Mouse (Mus musculus): ENCODE data around the gene Ssx2ip. TPM values are rescaled to one million over a fixed set of nuclear protein-coding genes. Genes with fewer than 3 reads are reported as not detected.
A peak's percentile ranks its signal among the peaks of the same experiment; 100 is the strongest.

The Ssx2ip gene
- polyA plus RNA-seq, 1 experiment from 2014 or later = 23.2 TPM

- no peaks in the 10 kb centered on the region for H3K4me1 ChIP-seq
- H3K27me3 ChIP-seq = no peaks in the 10 kb centered on the region
- no peak for ATAC-seq (ENCODE audit: low FRiP score, low read depth)
- peaks cover 54% of the 10 kb centered on the region for H3K36me3 ChIP-seq
- H3K27ac ChIP-seq (replicated peaks) = no peak overlapping the region
- no peak overlapping the region for H3K4me3 ChIP-seq
- no peaks in the 10 kb centered on the region for H3K9me3 ChIP-seq
- no peak overlapping the region for H3K9ac ChIP-seq (replicated peaks)
- H3K4me2 ChIP-seq (replicated peaks) = no peak overlapping the region
- 87% methylated on average over 7 of the region's 7 CpGs for WGBS
Measured at GRCm38 (mm10) chr3:146440422-146440821, 36.0 kb downstream of the Ssx2ip start.

DNA sequence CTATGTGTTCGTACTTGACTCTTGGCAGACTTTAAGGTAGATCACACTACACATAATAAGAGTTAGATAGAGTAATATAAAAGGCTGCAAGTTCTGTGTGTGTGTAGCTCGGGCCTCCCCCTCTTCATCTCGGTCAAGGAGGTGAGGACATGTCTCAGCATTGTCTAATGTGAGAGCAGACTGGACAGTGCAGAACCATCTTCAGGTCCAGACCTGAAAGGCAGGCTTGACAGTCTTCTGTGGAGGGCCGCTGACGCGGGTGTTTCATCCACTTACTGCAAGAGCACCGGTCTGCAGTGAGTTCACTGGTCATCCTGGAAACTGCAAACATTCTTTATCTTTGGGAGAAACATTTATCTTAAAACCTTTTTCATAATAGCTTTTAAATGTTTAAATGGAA lies 38.0 kb downstream of the Ssx2ip start:
- WGBS = 90% methylated on average over 7 of the region's 7 CpGs
- Histone ChIP-seq H3K4me2 (replicated peaks) (no peak overlapping the region), H3K9ac (replicated peaks) (no peak overlapping the region), H3K27me3 (no peaks in the 10 kb centered on the region), H3K9me3 (0 out of 2 replicates have a peak, but pooled peaks cover 3% of the 10 kb centered on the region), H3K4me1 (no peaks in the 10 kb centered on the region), H3K36me3 (peaks cover 40% of the 10 kb centered on the region), H3K4me3 (no peak overlapping the region), H3K27ac (replicated peaks) (no peak overlapping the region)
- ATAC-seq (ENCODE audit: low FRiP score, low read depth) = no peak

GRCm38 (mm10) chr3:146442936-146443335 lies 38.5 kb downstream of the Ssx2ip start:
- WGBS = 89% methylated on average over 8 of the region's 8 CpGs
- H3K36me3 ChIP-seq = peaks cover 37% of the 10 kb centered on the region

GRCm38 (mm10) chr3:146443380-146443779 lies 38.9 kb downstream of the Ssx2ip start:
- 90% methylated on average over 7 of the region's 7 CpGs for WGBS
- Histone ChIP-seq H3K36me3 (peaks cover 32% of the 10 kb centered on the region), H3K27ac (replicated peaks) (no peak overlapping the region), H3K4me2 (replicated peaks) (no peak overlapping the region), H3K4me3 (no peak overlapping the region), H3K9ac (replicated peaks) (no peak overlapping the region), H3K9me3 (0 out of 2 replicates have a peak, but pooled peaks cover 3% of the 10 kb centered on the region), H3K27me3 (no peaks in the 10 kb centered on the region), H3K4me1 (no peaks in the 10 kb centered on the region)
- ATAC-seq (ENCODE audit: low FRiP score, low read depth) = no peak

More at GRCm38 (mm10) chr3:146442936-146443335, 38.5 kb downstream of the Ssx2ip start:
- ATAC-seq (ENCODE audit: low FRiP score, low read depth) = no peak
- H3K27me3 ChIP-seq = no peaks in the 10 kb centered on the region
- no peak overlapping the region for H3K27ac ChIP-seq (replicated peaks)
- no peaks in the 10 kb centered on the region for H3K4me1 ChIP-seq
- no peak overlapping the region for H3K9ac ChIP-seq (replicated peaks)
- H3K4me3 ChIP-seq = no peak overlapping the region
- H3K9me3 ChIP-seq = 0 out of 2 replicates have a peak, but pooled peaks cover 3% of the 10 kb centered on the region
- no peak overlapping the region for H3K4me2 ChIP-seq (replicated peaks)

DNA sequence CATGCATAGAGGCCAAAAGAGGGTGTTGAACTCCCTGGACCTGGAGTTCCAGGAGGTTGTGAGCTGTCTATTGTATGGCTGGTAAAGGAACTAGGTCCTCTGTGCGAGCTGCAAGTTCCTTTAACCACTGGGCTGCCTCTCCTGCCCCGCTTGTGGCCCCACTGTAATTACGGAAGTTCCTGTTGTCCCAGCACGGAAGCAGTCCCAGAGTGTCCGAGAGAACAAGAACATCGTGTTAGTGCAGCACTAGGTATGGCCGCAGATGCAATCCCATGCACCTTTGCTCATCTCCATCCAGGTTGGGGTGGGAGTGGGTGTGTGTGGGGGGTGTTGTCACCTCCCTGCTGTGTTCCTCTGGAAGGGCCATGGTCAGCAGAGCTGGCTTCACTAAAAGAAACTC lies 40.4 kb downstream of the Ssx2ip start:
- H3K9me3 ChIP-seq = 0 out of 2 replicates have a peak, but pooled peaks cover 3% of the 10 kb centered on the region
- ATAC-seq (ENCODE audit: low FRiP score, low read depth) = no peak
- H3K27ac ChIP-seq (replicated peaks) = no peak overlapping the region
- peaks cover 1% of the 10 kb centered on the region; the same call in 1 of the 2 replicates for H3K4me1 ChIP-seq
- H3K9ac ChIP-seq (replicated peaks) = no peak overlapping the region
- no peak overlapping the region for H3K4me3 ChIP-seq
- H3K4me2 ChIP-seq (replicated peaks) = no peak overlapping the region
- H3K36me3 ChIP-seq = peaks cover 26% of the 10 kb centered on the region
- no peaks in the 10 kb centered on the region for H3K27me3 ChIP-seq
- 92% methylated on average over 7 of the region's 7 CpGs for WGBS

GRCm38 (mm10) chr3:146447156-146447555 lies 42.7 kb downstream of the Ssx2ip start:
- Histone ChIP-seq H3K27ac (replicated peaks) (no peak overlapping the region), H3K4me2 (replicated peaks) (no peak overlapping the region), H3K27me3 (no peaks in the 10 kb centered on the region), H3K36me3 (peaks cover 16% of the 10 kb centered on the region), H3K9me3 (0 out of 2 replicates have a peak, but pooled peaks cover 3% of the 10 kb centered on the region), H3K4me3 (no peak overlapping the region), H3K4me1 (peaks cover 14% of the 10 kb centered on the region; the same call in 1 of the 2 replicates), H3K9ac (replicated peaks) (no peak overlapping the region)
- WGBS = 94% methylated on average over 5 of the region's 5 CpGs
- no peak for ATAC-seq (ENCODE audit: low FRiP score, low read depth)

- Histone ChIP-seq H3K4me1 (peaks cover 14% of the 10 kb centered on the region; the same call in 1 of the 2 replicates), H3K27me3 (no peaks in the 10 kb centered on the region), H3K4me3 (no peak overlapping the region), H3K9ac (replicated peaks) (no peak overlapping the region), H3K36me3 (peaks cover 11% of the 10 kb centered on the region; the same call in 1 of the 2 replicates), H3K27ac (replicated peaks) (no peak overlapping the region), H3K9me3 (0 out of 2 replicates have a peak, but pooled peaks cover 3% of the 10 kb centered on the region), H3K4me2 (replicated peaks) (no peak overlapping the region)
- WGBS = 91% methylated on average over 3 of the region's 3 CpGs
- ATAC-seq (ENCODE audit: low FRiP score, low read depth) = no peak
Measured at GRCm38 (mm10) chr3:146447598-146447997, 43.2 kb downstream of the Ssx2ip start.

DNA sequence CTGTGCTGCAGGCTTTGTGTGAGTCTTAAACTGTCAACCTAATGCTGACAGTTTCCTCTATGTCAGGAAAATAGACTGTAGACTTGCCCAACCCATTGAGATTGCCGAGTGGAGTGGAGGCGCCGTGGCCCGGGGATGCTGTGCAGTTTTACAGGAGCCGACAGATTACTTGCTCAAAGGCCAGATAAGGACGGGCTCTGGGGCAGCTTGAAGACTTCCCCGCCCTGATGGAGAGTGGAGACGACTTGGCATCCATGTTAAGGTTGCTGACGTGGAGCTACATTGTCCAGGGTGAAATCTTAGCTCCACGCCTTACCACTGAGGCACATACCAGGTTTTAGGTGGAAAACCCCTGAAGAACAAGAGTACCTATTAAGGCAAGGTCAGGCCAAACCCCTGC lies 43.9 kb downstream of the Ssx2ip start:
- Histone ChIP-seq H3K27ac (replicated peaks) (no peak overlapping the region), H3K4me2 (replicated peaks) (no peak overlapping the region), H3K9ac (replicated peaks) (no peak overlapping the region), H3K4me3 (no peak overlapping the region), H3K9me3 (0 out of 2 replicates have a peak, but pooled peaks cover 3% of the 10 kb centered on the region), H3K36me3 (peaks cover 9% of the 10 kb centered on the region; the same call in 1 of the 2 replicates), H3K27me3 (no peaks in the 10 kb centered on the region), H3K4me1 (peaks cover 14% of the 10 kb centered on the region; the same call in 1 of the 2 replicates)
- ATAC-seq (ENCODE audit: low FRiP score, low read depth) = no peak
- 91% methylated on average over 10 of the region's 10 CpGs for WGBS

DNA sequence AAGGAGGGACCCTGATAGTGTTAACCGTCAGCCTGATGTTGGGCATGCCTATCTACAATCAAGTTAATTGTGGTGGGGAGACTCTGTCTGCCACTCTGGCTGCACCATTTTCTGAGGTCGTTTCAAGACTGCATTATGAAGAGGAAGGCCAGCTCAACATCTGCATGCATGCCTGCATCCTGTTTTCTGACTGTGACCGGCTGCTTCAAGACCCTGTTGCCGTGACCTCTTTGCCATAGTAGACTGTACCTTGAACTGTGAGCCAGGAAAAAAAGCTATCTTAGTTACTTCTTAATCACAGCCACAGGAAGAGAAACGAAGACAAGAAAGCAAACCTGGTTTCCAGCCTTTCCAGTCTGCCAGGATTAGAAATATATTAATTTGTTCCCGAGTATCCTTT lies 44.5 kb downstream of the Ssx2ip start:
- Histone ChIP-seq H3K4me3 (no peak overlapping the region), H3K27me3 (no peaks in the 10 kb centered on the region), H3K4me1 (peaks cover 14% of the 10 kb centered on the region; the same call in 1 of the 2 replicates), H3K36me3 (0 out of 2 replicates have a peak, but pooled peaks cover 6% of the 10 kb centered on the region), H3K4me2 (replicated peaks) (no peak overlapping the region), H3K9me3 (0 out of 2 replicates have a peak, but pooled peaks cover 3% of the 10 kb centered on the region), H3K27ac (replicated peaks) (no peak overlapping the region), H3K9ac (replicated peaks) (no peak overlapping the region)
- 75% methylated on average over 6 of the region's 6 CpGs for WGBS
- no peak for ATAC-seq (ENCODE audit: low FRiP score, low read depth)

GRCm38 (mm10) chr3:146449745-146450250 lies 45.4 kb downstream of the Ssx2ip start, which contains the start of gene Ctbs:
Gene Ctbs, plus strand, starts transcription at chr3:146449795.
- Histone ChIP-seq H3K27me3 (no peaks in the 10 kb centered on the region), H3K4me2 (replicated peaks) (peak within 1 kb of the TSS; percentile 68), H3K36me3 (0 out of 2 replicates have a peak, but pooled peaks cover 6% of the 10 kb centered on the region), H3K4me3 (peak within 1 kb of the TSS; percentile 49), H3K27ac (replicated peaks) (peak within 1 kb of the TSS; percentile 64), H3K9ac (replicated peaks) (peak within 1 kb of the TSS; percentile 57), H3K4me1 (peaks cover 14% of the 10 kb centered on the region; the same call in 1 of the 2 replicates), H3K9me3 (0 out of 2 replicates have a peak, but pooled peaks cover 3% of the 10 kb centered on the region)
- peak; percentile 48; the same call in 1 of the 2 replicates for ATAC-seq (ENCODE audit: low FRiP score, low read depth)
- WGBS = 55% methylated on average over 9 of the region's 9 CpGs

- Histone ChIP-seq H3K36me3 (0 out of 2 replicates have a peak, but pooled peaks cover 6% of the 10 kb centered on the region), H3K27ac (replicated peaks) (peak overlapping the region; percentile 64), H3K9ac (replicated peaks) (peak overlapping the region; percentile 57), H3K9me3 (0 out of 2 replicates have a peak, but pooled peaks cover 3% of the 10 kb centered on the region), H3K4me3 (peak overlapping the region; percentile 49), H3K4me1 (peaks cover 14% of the 10 kb centered on the region; the same call in 1 of the 2 replicates), H3K4me2 (replicated peaks) (peak overlapping the region; percentile 68), H3K27me3 (no peaks in the 10 kb centered on the region)
- under 1% methylated on average over 29 of the region's 29 CpGs for WGBS
- peak; percentile 99 for ATAC-seq (ENCODE audit: low FRiP score, low read depth)
Measured at GRCm38 (mm10) chr3:146450371-146450841, 46.0 kb downstream of the Ssx2ip start.

GRCm38 (mm10) chr3:146451375-146451774 lies 46.9 kb downstream of the Ssx2ip start:
- no peak overlapping the region for H3K4me3 ChIP-seq
- H3K36me3 ChIP-seq = no peaks in the 10 kb centered on the region
- ATAC-seq (ENCODE audit: low FRiP score, low read depth) = no peak
- no peaks in the 10 kb centered on the region for H3K9me3 ChIP-seq
- 75% methylated on average over 5 of the region's 5 CpGs for WGBS
- H3K27ac ChIP-seq (replicated peaks) = no peak overlapping the region
- H3K27me3 ChIP-seq = no peaks in the 10 kb centered on the region
- H3K4me1 ChIP-seq = peaks cover 14% of the 10 kb centered on the region; the same call in 1 of the 2 replicates
- no peak overlapping the region for H3K9ac ChIP-seq (replicated peaks)
- H3K4me2 ChIP-seq (replicated peaks) = no peak overlapping the region

Measured in midbrain, embryonic 12.5 days (tissue).